Mouse (Mus musculus) hindbrain, embryonic 16.5 days (tissue): ENCODE data around the gene Prok2. TPM values are rescaled to one million over a fixed set of nuclear protein-coding genes. Genes with fewer than 3 reads are reported as not detected.

ENCODE experiments used
- ATAC-seq: fragments of 200-750 bp; cut with Nextera tagmentation; 2 replicates; pipeline ENCODE4 v1.8.0; 2017; ENCODE audit warnings: moderate TSS enrichment, moderate library complexity
- H3K27ac ChIP-seq: fragments of 300-500 bp; sonication (generic); 2 replicates; pipeline ENCODE4 v1.5.1; 2014; ENCODE audit warnings: low read depth, mild to moderate bottlenecking, control low read depth, low read length, moderate library complexity
- H3K27me3 ChIP-seq: fragments of 300-500 bp; sonication (generic); replicated peaks from 2 replicates; pipeline ENCODE4 v1.6.1; 2014; ENCODE audit warnings: low read length; ENCODE audit not compliant: control insufficient read depth, insufficient read depth
- H3K36me3 ChIP-seq: fragments of 300-500 bp; sonication (generic); 2 replicates; pipeline ENCODE4 v1.6.1; 2014; ENCODE audit warnings: mild to moderate bottlenecking, low read length, moderate library complexity, mixed read lengths; ENCODE audit not compliant: control insufficient read depth, insufficient read depth
- H3K4me1 ChIP-seq: fragments of 300-500 bp; sonication (generic); 2 replicates; pipeline ENCODE4 v1.6.1; 2014; ENCODE audit warnings: low read depth, low read length; ENCODE audit not compliant: control insufficient read depth, insufficient read depth
- H3K4me2 ChIP-seq: fragments of 300-500 bp; sonication (generic); 2 replicates; pipeline ENCODE4 v1.6.1; 2014; ENCODE audit warnings: mild to moderate bottlenecking, low read length, control low read depth, moderate library complexity
- H3K4me3 ChIP-seq: fragments of 300-500 bp; sonication (generic); 2 replicates; pipeline ENCODE4 v1.5.1; 2014; ENCODE audit warnings: mild to moderate bottlenecking, low read length, control low read depth, moderate library complexity
- H3K9ac ChIP-seq: fragments of 300-500 bp; sonication (generic); 2 replicates; pipeline ENCODE4 v1.6.1; 2014; ENCODE audit warnings: low read depth, mild to moderate bottlenecking, control low read depth, low read length, moderate library complexity
- H3K9me3 ChIP-seq: fragments of 300-500 bp; sonication (generic); 2 replicates; pipeline ENCODE4 v1.6.1; 2014; ENCODE audit warnings: mild to moderate bottlenecking, low read length, moderate library complexity; ENCODE audit not compliant: control insufficient read depth
- WGBS: fragments of 180-500 bp; shearing (Covaris S2); extraction: QIAGEN DNeasy Blood & Tissue Kit; methylation state at CpG from one replicate; pipeline ENCODE4 v1.1.7; 2014; 5-methylcytosine and 5-hydroxymethylcytosine counted together
- polyA plus RNA-seq: library from polyadenylated mRNA; unstranded; fragments of >200 nt; fragmentation: Nextera tagmentation; extraction: Ambion mirVana; gene quantifications from 2 replicates; pipeline ENCODE4 v1.2.1, GENCODE M21; 2015

Gene Prok2
- polyA plus RNA-seq: 0.25 and 0.70 TPM in 2 replicates

DNA sequence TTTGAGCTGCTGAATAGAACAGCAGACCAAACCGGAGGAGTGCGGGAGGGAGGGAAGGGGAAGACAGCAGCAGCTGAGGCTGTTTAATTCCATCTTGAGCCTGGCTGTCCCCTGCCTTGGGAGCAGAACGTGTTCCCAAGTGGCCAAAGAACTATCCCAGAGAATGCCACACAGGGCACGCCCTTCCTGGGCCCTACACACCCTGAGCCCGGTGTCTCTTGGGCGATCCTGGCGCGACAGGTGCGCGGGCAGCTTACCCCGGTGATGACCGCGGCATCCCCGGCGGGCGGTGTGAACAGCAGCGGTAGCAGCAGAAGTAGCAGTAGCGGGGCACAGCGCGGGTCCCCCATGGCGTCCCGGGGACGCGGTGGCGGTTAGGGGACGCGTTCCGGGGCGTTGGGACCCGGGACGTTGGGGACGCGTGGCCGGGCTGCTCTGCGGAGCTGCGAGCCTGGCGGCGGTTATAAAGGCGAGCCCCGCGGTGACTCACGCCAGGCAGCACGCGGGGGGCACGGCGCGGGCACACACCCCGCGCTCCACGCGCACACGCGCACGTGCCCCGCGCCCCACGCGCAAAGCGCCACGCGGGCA is at the start of gene Prok2:
Gene Prok2 (minus strand): TSS at position 422 of the 591 bp plus-strand sequence.
- Histone ChIP-seq H3K27me3 (peaks cover 24% of the 10 kb centered on the region), H3K9ac (peak within 1 kb of the TSS; percentile 66), H3K4me2 (peak within 1 kb of the TSS; percentile 99), H3K36me3 (no peaks in the 10 kb centered on the region), H3K9me3 (no peaks in the 10 kb centered on the region), H3K4me3 (peak within 1 kb of the TSS; percentile 57), H3K27ac (no peak within 1 kb of the TSS), H3K4me1 (peaks cover 14% of the 10 kb centered on the region)
- WGBS: under 1% methylated on average over 57 of the region's 61 CpGs
- peak; percentile 52 for ATAC-seq

DNA sequence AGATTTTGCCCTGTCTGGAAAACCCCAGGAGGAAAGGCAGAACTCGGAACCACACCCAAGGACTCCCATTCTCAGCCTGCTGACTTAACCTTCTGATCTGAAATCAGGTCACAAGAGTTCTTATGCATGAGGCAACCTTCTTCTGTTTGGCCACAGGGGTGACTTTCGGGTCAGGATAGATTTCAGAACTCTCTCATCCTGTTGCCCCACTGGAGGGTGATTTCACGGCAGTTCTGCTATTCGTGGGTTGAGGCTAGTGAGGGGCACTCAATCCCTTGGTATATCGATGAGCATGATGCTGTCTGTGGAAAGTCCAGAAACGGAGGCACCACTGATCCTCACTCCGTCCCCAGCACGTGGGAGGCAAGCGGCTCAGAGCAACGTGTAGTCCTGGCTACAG is 48.5 kb upstream of the Prok2 start:
- no peak overlapping the region for H3K4me2 ChIP-seq
- no peak overlapping the region for H3K27ac ChIP-seq
- 73% methylated on average over 10 of the region's 10 CpGs for WGBS
- no peak overlapping the region for H3K4me3 ChIP-seq
- ATAC-seq: no peak
- H3K9ac ChIP-seq: no peak overlapping the region
- H3K36me3 ChIP-seq: no peaks in the 10 kb centered on the region
- no peaks in the 10 kb centered on the region for H3K4me1 ChIP-seq
- H3K27me3 ChIP-seq: no peaks in the 10 kb centered on the region
- no peaks in the 10 kb centered on the region for H3K9me3 ChIP-seq

DNA sequence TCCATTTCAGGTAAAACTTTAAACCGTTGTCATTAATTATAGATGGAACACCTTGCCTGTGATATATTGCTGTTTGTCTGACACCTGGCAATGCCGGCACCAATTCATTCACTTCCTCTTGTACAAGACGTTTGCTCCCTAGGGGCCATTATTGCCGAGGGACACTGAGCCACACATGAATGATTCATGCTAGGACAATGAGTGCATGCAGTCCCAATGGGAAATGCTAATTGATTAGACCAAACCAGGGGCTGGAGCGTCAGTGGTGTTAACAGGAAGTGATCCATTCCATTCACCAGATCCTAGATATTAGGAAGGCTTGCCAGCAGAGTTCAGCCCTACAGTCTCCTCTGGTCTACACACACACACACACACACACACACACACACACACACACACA is 42.3 kb upstream of the Prok2 start:
- no peaks in the 10 kb centered on the region for H3K27me3 ChIP-seq
- H3K4me2 ChIP-seq: no peak overlapping the region
- ATAC-seq: no peak
- H3K4me3 ChIP-seq: no peak overlapping the region
- no peaks in the 10 kb centered on the region for H3K36me3 ChIP-seq
- H3K9ac ChIP-seq: no peak overlapping the region
- H3K27ac ChIP-seq: no peak overlapping the region
- no peaks in the 10 kb centered on the region for H3K4me1 ChIP-seq
- 22% methylated on average over 5 of the region's 5 CpGs for WGBS
- no peaks in the 10 kb centered on the region for H3K9me3 ChIP-seq

DNA sequence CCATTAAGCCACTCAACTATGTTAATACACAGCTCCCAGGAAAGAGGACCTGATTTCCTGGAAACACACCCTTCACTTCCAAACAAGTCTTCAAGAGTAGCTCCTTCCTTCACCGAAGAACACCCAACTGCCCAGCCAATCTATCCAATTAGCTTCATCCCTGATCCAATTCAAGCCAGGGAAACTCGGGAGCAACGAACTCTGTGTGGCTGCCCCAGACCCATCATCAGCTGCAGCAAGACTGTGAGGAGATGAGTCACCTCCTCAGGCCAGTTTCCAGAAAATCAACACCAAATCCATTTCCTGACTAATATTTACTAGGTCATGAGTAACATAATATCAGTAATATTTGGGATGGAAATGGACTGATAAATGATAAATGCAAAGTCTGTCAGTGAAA is 38.7 kb upstream of the Prok2 start:
- H3K27me3 ChIP-seq: no peaks in the 10 kb centered on the region
- H3K4me3 ChIP-seq: no peak overlapping the region
- no peaks in the 10 kb centered on the region for H3K9me3 ChIP-seq
- no peaks in the 10 kb centered on the region for H3K36me3 ChIP-seq
- no peak overlapping the region for H3K27ac ChIP-seq
- no peak overlapping the region for H3K4me2 ChIP-seq
- ATAC-seq: no peak
- WGBS: 86% methylated on average over 3 of the region's 3 CpGs
- no peaks in the 10 kb centered on the region for H3K4me1 ChIP-seq
- no peak overlapping the region for H3K9ac ChIP-seq

DNA sequence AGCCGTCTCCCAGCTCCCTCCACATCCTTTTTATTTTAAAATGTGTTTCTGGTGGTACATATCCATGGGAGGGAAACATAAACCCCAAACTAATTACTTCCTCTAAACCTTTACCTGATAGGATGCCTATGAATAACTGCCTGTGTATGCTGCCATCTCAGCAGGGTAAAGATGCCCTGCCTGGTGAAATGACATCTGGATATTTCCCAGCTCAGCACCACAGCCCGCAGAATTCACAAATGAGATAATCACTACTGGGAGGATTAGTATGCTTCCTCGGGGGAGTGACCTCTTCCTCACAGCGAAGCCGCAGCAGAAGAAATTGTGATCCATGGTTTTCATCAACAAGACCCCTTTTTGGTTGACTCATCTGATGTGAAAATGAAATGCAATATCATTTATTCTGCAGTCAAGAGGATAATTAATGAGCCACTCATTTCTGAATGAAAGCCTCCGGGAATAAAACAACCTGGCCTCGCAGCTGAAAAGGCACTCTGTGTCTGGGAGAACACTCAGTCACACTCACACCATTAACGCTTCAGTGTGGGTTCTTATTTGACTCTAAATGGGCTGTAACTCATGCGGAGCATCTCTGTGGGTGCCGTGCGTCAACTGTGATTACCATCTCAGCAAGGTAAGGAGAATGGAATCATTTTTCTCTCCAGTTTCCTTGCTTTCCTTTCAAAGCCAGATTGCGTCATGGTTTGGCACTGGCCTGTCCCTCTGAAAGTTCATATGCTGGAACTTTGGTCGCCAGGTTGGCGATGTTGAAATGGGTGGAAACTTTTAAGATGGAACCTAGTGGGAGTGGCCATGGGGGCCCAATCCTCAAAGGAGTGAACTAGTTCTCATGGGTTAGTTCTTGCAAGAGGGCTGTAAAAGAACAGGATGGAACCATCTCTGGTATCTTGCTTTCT is 36.1 kb upstream of the Prok2 start:
- no peaks in the 10 kb centered on the region for H3K9me3 ChIP-seq
- no peak overlapping the region for H3K4me3 ChIP-seq
- H3K9ac ChIP-seq: no peak overlapping the region
- H3K27ac ChIP-seq: no peak overlapping the region
- 36% methylated on average over 14 of the region's 14 CpGs for whole genome bisulfite sequencing
- no peak for ATAC-seq
- H3K27me3 ChIP-seq: no peaks in the 10 kb centered on the region
- H3K4me1 ChIP-seq: no peaks in the 10 kb centered on the region
- no peak overlapping the region for H3K4me2 ChIP-seq
- H3K36me3 ChIP-seq: no peaks in the 10 kb centered on the region

DNA sequence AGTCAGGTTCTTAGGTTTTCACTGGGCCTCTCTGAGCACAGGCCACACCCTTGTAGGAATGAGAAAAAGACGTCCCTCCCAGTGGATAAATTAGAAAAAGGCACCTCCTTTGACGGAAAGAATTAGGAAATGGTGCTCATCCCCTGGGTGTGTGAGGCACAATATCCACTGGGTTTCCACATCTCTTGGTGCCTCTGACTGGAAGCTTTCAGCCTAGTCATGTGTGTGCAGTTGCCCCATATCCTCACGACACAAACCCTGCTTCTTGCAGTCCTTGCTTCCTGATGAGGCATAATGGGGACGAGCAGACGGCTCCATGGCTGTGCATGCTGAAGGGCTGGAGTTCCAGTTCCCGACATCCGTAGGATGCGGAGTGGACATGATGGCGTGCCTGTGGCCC is 29.9 kb upstream of the Prok2 start:
- H3K9ac ChIP-seq: no peak overlapping the region
- no peak overlapping the region for H3K4me2 ChIP-seq
- no peaks in the 10 kb centered on the region for H3K27me3 ChIP-seq
- H3K36me3 ChIP-seq: no peaks in the 10 kb centered on the region
- ATAC-seq: no peak
- no peak overlapping the region for H3K4me3 ChIP-seq
- H3K27ac ChIP-seq: no peak overlapping the region
- no peaks in the 10 kb centered on the region for H3K4me1 ChIP-seq
- H3K9me3 ChIP-seq: no peaks in the 10 kb centered on the region
- WGBS: 85% methylated on average over 9 of the region's 9 CpGs

DNA sequence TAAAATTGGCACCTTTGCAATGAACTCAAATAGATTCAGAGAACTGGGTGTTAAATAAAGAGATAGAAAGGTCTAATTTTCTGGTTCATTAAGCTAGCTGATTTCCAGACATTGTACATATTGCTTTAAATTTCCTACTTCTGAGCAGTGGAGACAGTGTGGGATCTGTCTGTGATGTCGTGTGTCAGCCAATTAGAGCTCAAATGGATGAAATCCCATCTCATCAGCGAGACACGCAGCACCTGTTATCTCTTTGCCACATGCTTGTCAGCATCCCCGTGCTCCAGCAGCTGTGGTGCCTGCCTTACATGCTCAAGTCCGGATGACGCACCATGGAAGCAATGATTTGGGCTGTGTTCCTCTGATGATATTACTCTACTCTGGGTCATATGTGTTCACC is 25.1 kb upstream of the Prok2 start:
- no peaks in the 10 kb centered on the region for H3K4me1 ChIP-seq
- H3K36me3 ChIP-seq: no peaks in the 10 kb centered on the region
- H3K9ac ChIP-seq: no peak overlapping the region
- no peak overlapping the region for H3K4me3 ChIP-seq
- no peak overlapping the region for H3K27ac ChIP-seq
- H3K27me3 ChIP-seq: no peaks in the 10 kb centered on the region
- H3K9me3 ChIP-seq: no peaks in the 10 kb centered on the region
- 51% methylated on average over 6 of the region's 6 CpGs for WGBS
- no peak for ATAC-seq
- no peak overlapping the region for H3K4me2 ChIP-seq

DNA sequence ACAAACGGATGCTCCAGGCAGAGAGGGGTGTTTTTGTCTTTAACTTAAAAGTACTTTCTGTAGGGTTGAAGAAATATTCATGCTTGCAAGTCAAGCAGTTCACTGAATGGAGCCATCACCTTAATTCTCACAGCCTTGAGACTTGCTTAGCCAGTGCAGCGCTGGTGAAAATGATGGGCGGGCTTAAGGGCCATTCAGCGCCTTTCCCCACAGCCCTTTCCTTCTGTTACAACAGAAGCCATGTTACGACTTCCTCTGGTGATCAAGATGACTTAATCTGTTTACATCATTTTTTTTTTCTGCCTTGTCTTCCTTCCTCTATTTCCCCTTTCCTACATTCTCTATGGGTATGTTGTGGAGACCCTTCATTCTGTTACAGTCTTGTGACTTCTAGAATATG is 20.1 kb upstream of the Prok2 start:
- Histone ChIP-seq H3K4me2 (no peak overlapping the region), H3K9ac (no peak overlapping the region)

DNA sequence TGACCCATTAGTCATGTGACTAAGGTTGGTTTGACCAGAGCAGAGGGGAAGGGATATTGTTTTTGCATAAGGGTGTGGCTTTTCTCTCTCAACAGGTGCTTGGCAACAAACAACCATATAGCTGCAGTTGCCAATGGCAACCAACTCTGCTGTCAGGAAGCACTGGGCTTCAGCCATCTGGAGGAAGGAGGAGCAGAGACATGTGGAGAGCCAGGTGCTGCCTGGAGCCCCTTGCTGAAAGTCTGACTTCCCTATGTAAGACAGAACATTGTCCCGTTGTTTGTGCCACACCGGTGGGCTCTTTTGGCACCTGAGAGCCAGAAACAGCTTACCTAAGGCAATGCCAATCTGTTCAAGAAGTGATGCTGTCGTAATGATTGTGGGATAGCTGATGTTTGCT is 16.7 kb upstream of the Prok2 start:
- Histone ChIP-seq H3K4me2 (no peak overlapping the region), H3K36me3 (no peaks in the 10 kb centered on the region), H3K4me3 (no peak overlapping the region), H3K9me3 (no peaks in the 10 kb centered on the region), H3K27ac (no peak overlapping the region), H3K27me3 (no peaks in the 10 kb centered on the region), H3K4me1 (no peaks in the 10 kb centered on the region), H3K9ac (no peak overlapping the region)
- ATAC-seq: peak; percentile 76
- 61% methylated on average over 3 of the region's 3 CpGs for WGBS

More for the DNA sequence above, 20.1 kb upstream of the Prok2 start:
- H3K9me3 ChIP-seq: no peaks in the 10 kb centered on the region
- 84% methylated on average over 5 of the region's 5 CpGs for WGBS
- no peak overlapping the region for H3K27ac ChIP-seq
- no peaks in the 10 kb centered on the region for H3K27me3 ChIP-seq
- H3K4me1 ChIP-seq: no peaks in the 10 kb centered on the region
- H3K36me3 ChIP-seq: no peaks in the 10 kb centered on the region
- no peak for ATAC-seq
- no peak overlapping the region for H3K4me3 ChIP-seq
